ENCODE assay signal across 8 mouse cellular contexts in genomic region chr9:91365664-91366063, GRCm38 (mm10). TPM values are rescaled to one million over a fixed set of nuclear protein-coding genes. Genes with fewer than 3 reads are reported as not detected.
DNase-seq lines count a peak whose midpoint lies in the region; ATAC-seq lines count a peak whose summit lies in the region.

Gene Zic1, minus strand, starts transcription at chr9:91365810.

- intact Hi-C loops in heart, postnatal 14 days (cut with DNase I), result no loop called here
- intact Hi-C loops in left cerebral cortex, postnatal 10 days (cut with DNase I), result loop anchor here (10.0 kb wide), 1 partner anchor 231 kb away; no protein-coding TSS in a partner anchor

- H3K4me3 ChIP-seq in heart, embryonic 10.5 days, result peak within 1 kb of the TSS; percentile 50
- H3K4me3 ChIP-seq in neural tube, embryonic 13.5 days, result peak within 1 kb of the TSS; percentile 72

- H3K36me3 ChIP-seq in heart, embryonic 10.5 days, result no peaks in the 10 kb centered on the region
- peaks cover 13% of the 10 kb centered on the region for H3K36me3 ChIP-seq in neural tube, embryonic 13.5 days

- peaks cover 24% of the 10 kb centered on the region for H3K4me1 ChIP-seq in heart, embryonic 10.5 days
- H3K4me1 ChIP-seq in neural tube, embryonic 13.5 days (replicated peaks), result peaks cover 7% of the 10 kb centered on the region; the same call in 1 of the 2 replicates

- peak; percentile 61 for DNase-seq in heart, embryonic 10.5 days (ENCODE audit: low spot score)
- no peak for DNase-seq in heart, postnatal 14 days
- peak; percentile 79 for DNase-seq in ES-CJ7 (ENCODE audit: low read depth, low spot score)
- peak; percentile 84 for DNase-seq in embryo, embryonic 9.5 days (ENCODE audit: extremely low spot score)
- DNase-seq in left cerebral cortex, postnatal 10 days (ENCODE audit: extremely low spot score in 1 of 2, low spot score in 2 of 2), result peak in 1 of 2 experiments; percentile 86
- no peak for DNase-seq in thymus, postnatal 36 days
- no peak for DNase-seq in adrenal gland, postnatal 36 days

- no peaks in the 10 kb centered on the region for H3K9me3 ChIP-seq in heart, embryonic 10.5 days
- H3K9me3 ChIP-seq in neural tube, embryonic 13.5 days, result no peaks in the 10 kb centered on the region

- H3K9ac ChIP-seq in neural tube, embryonic 13.5 days, result peak within 1 kb of the TSS; percentile 98

- no peak within 1 kb of the TSS for H3K27ac ChIP-seq in heart, embryonic 10.5 days
- H3K27ac ChIP-seq in neural tube, embryonic 13.5 days (replicated peaks), result peak within 1 kb of the TSS; percentile 99

- H3K27me3 ChIP-seq in heart, embryonic 10.5 days (ENCODE audit: insufficient read depth, poor library complexity, severe bottlenecking), result peaks cover 97% of the 10 kb centered on the region
- peaks cover 54% of the 10 kb centered on the region for H3K27me3 ChIP-seq in neural tube, embryonic 13.5 days

- peak; percentile 89 for ATAC-seq in neural tube, embryonic 13.5 days (ENCODE audit: low read depth)

- H3K4me2 ChIP-seq in neural tube, embryonic 13.5 days, result peak within 1 kb of the TSS; percentile 57

- WGBS in heart, embryonic 10.5 days, result under 1% methylated on average over 33 of the region's 33 CpGs
- WGBS in neural tube, embryonic 13.5 days, result under 1% methylated on average over 33 of the region's 33 CpGs

RNA-seq across cellular contexts. Expression of gene Zic1, which starts in this region (rescaled TPM):
- not detected in 2 replicates for polyA plus RNA-seq in heart, embryonic 10.5 days (2016; fragmentation: Nextera tagmentation; extraction: Ambion mirVana)
- not detected for total RNA-seq in heart, postnatal 14 days (2021)
- total RNA-seq in left cerebral cortex, postnatal 10 days (2021), result 10 to 100 TPM; 14.2 to 17.4 TPM
- polyA plus RNA-seq in neural tube, embryonic 13.5 days (2015; fragmentation: Nextera tagmentation; extraction: Ambion mirVana), result 16.5 and 19.9 TPM in 2 replicates
- not detected for total RNA-seq in adrenal gland, postnatal 36 days (2021)

Comparison
In these comparisons a context has a peak if more than half of its experiments do, and no peak if none do; other contexts are left out.
1. RNA of gene Zic1 (total RNA-seq): 14.2 to 17.4 TPM in left cerebral cortex, postnatal 10 days; not detected in heart, postnatal 14 days and not detected in adrenal gland, postnatal 36 days; every median in the first group is over 10 times any median in the second.
2. RNA of gene Zic1 (polyA plus RNA-seq): 16.5 to 19.9 TPM in neural tube, embryonic 13.5 days; not detected in heart, embryonic 10.5 days; every median in the first group is over 10 times any median in the second.
3. Peak in DNase-seq and H3K4me3 ChIP-seq in heart, embryonic 10.5 days; RNA of the gene not detected or under 1 TPM.
4. DNase-seq: peak in ES-CJ7 (single experiment) and embryo, embryonic 9.5 days (single experiment); none in heart, postnatal 14 days (0 of 2), thymus, postnatal 36 days (0 of 2) and adrenal gland, postnatal 36 days (0 of 2).